Mouse (Mus musculus): ENCODE results near the gene Zfp60. TPM values are rescaled to one million over a fixed set of nuclear protein-coding genes. Genes with fewer than 3 reads are reported as not detected.

The Zfp60 gene
- 1.5 and 1.8 TPM in 2 replicates for polyA plus RNA-seq (2012; rRNA removed)

GRCm38 (mm10) chr7:27731281-27731883 is at the start of gene Zfp60:
Gene Zfp60, plus strand, starts transcription at chr7:27731389.

GRCm38 (mm10) chr7:27688815-27689612 is 42.2 kb upstream of the Zfp60 start, which contains the start of gene Zfp607b:
Gene Zfp607b, plus strand, starts transcription at chr7:27689340.

Other genes with a start within 250 kb of the Zfp60 start
- 8.9 and 10.4 TPM in 2 replicates for gene Sertad1, start 244.5 kb upstream of the Zfp60 start, polyA plus RNA-seq (2012; rRNA removed)
- gene Prx, start 232.1 kb upstream of the Zfp60 start, polyA plus RNA-seq (2012; rRNA removed), result 0.66 and 0.74 TPM in 2 replicates
- 0.43 and 0.51 TPM in 2 replicates for gene Hipk4, start 208.1 kb upstream of the Zfp60 start, polyA plus RNA-seq (2012; rRNA removed)
- gene Pld3, start 178.2 kb upstream of the Zfp60 start, polyA plus RNA-seq (2012; rRNA removed), result 40.9 and 46.4 TPM in 2 replicates
- 11.7 and 13.6 TPM in 2 replicates for gene 2310022A10Rik, start 178.2 kb upstream of the Zfp60 start, polyA plus RNA-seq (2012; rRNA removed)
- gene Akt2, start 139.8 kb upstream of the Zfp60 start, polyA plus RNA-seq (2012; rRNA removed), result 20.9 and 24.0 TPM in 2 replicates
- 0.01 TPM in 1 of 2 replicates, not detected in the other for gene Ttc9b, start 77.5 kb upstream of the Zfp60 start, polyA plus RNA-seq (2012; rRNA removed)
- gene Map3k10, start 56.8 kb upstream of the Zfp60 start, polyA plus RNA-seq (2012; rRNA removed), result 3.2 TPM in 2 replicates
- gene Zfp607b, start 42.0 kb upstream of the Zfp60 start, polyA plus RNA-seq (2012; rRNA removed), result 0.18 and 0.48 TPM in 2 replicates
- gene Zfp626, start 75.8 kb downstream of the Zfp60 start, polyA plus RNA-seq (2012; rRNA removed), result 0.97 and 1.2 TPM in 2 replicates
- 0.80 and 0.95 TPM in 2 replicates for gene Zfp59, start 107.2 kb downstream of the Zfp60 start, polyA plus RNA-seq (2012; rRNA removed)
- 0.67 and 0.69 TPM in 2 replicates for gene Zfp607a, start 126.1 kb downstream of the Zfp60 start, polyA plus RNA-seq (2012; rRNA removed)
- 0.49 and 0.51 TPM in 2 replicates for gene Zfp974, start 198.1 kb downstream of the Zfp60 start, polyA plus RNA-seq (2012; rRNA removed)
- gene Zfp780b, start 247.8 kb downstream of the Zfp60 start, polyA plus RNA-seq (2012; rRNA removed), result 1.5 and 1.6 TPM in 2 replicates

All from liver, embryonic 14 days (tissue).